Mouse (Mus musculus) left cerebral cortex, postnatal 25 days (tissue): ENCODE data around the gene Gm20605. TPM values are rescaled to one million over a fixed set of nuclear protein-coding genes. Genes with fewer than 3 reads are reported as not detected.
"Not testable (repeated sequence)": the region's sequence is repeated elsewhere in the genome, so short reads cannot be mapped to it uniquely, and the experiment has no call there.

Source experiments
- DNase-seq, 2 experiments: peaks; one replicate each; pipeline ENCODE4 v3.0.0; 2022; ENCODE audit warnings: low spot score in 2 of 2, mixed read lengths in 1 of 2
- intact Hi-C: fragments of 180-260 bp; cut with DNase I; formaldehyde crosslinking; loops from one replicate; pipeline ENCODE4 v1.15.1; 2025
- total RNA-seq, 2 experiments: library from RNA; stranded (reverse); gene quantifications; 2 replicates each; pipeline ENCODE4 v1.2.3; 2021

Gm20605 gene
- total RNA-seq, 2 experiments from 2014 or later = 9.2 to 11.8 TPM

GRCm38 (mm10) chr5:137610548-137611244 lies 18.3 kb upstream of the Gm20605 start:
- DNase-seq = no peak
- intact Hi-C loops = no loop called here

DNA sequence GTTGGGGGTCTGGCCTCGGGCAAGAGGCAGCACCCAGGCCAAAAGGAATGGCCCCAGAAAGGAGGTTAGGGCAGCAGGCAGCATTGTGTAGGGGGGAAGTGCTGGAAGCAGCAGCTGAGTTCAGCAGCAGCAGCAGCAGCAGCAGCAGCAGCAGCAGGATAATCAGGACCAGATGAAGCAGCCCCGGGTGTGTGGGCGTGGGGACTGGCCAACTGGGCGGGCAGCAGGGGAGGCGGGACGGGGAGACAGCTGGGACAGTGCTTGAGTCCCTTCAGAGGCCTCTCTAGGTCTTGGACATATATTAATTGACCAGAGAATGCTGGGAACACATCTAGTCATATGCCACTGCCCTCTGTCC lies 17.8 kb upstream of the Gm20605 start:
- intact Hi-C loops = no loop called here
- no peak for DNase-seq

DNA sequence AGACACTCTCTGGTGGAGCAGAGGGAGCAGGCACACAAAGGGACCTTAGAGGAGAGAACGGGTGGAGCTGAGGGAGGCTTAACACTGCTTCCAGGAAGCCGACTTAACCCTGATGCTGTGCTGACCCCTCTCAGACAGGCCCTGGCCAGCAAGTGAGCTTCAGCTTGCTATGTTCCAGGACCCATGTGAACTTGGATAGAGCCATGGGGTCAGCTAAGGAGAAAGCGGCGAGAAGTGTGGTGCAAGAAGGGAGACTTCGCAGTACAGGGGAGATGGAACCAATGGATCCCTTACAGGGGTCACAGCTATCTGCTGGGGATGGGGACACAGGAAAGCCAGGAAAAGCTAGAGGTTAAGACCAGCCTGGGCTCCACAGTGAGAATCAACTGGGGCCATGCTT lies 15.9 kb upstream of the Gm20605 start:
- intact Hi-C loops = no loop called here

GRCm38 (mm10) chr5:137613550-137613949 lies 15.4 kb upstream of the Gm20605 start, which contains the start of gene Pcolce:
Gene Pcolce (minus strand): TSS chr5:137613784.
- no peak for DNase-seq
- intact Hi-C loops = no loop called here

More for the DNA sequence above, 15.9 kb upstream of the Gm20605 start:
- DNase-seq = no peak

DNA sequence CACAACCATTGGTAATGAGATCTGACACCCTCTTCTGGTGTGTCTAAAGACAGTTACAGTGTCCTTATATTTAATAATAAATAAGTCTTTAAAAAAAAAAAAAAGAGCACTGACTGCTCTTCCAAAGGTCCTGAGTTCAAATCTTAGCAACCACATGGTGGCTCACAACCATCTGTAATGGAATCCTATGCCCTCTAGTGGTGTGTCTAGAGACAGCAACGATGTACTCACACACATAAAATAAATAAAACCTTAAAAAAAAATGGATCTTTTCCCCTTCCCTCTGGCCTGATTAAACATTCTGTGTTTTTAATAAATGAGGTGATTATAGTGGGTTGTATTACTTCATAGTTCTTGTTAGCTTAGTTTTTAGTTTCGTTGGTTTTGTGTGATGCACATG lies 14.1 kb upstream of the Gm20605 start:
- DNase-seq, intact Hi-C loops: not testable (repeated sequence)

- intact Hi-C loops = no loop called here
Measured at GRCm38 (mm10) chr5:137615347-137615746, 13.6 kb upstream of the Gm20605 start.

DNA sequence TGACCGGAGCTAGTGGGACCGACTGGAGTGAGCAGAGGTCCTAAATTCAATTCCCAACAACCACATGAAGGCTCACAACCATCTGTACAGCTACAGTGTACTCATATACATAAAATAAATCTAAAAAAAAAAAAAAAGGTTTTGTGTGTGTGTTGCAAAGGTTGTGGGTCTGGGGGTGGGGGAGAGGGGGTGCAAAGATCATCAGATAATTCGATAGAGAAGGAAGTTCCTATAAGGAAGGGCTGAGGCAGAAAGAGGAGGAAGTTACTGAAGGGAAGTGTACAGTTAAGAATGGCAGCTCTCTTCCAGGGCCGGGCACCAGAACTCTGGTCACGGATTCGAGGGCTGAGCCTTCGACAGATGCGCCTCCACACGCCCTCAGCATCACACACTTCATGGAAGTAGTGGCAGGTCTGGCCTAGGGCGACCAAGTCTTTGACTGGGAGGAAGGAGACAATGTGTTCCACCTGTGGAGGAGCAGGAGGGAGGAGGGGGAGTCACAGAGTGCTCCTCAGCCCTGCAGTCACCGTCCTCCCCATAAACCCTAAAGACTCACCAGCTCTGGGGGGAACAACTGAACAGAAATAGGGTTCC lies 4.9 kb upstream of the Gm20605 start:
- intact Hi-C loops = no loop called here

More at GRCm38 (mm10) chr5:137615347-137615746, 13.6 kb upstream of the Gm20605 start:
- DNase-seq = no peak

DNA sequence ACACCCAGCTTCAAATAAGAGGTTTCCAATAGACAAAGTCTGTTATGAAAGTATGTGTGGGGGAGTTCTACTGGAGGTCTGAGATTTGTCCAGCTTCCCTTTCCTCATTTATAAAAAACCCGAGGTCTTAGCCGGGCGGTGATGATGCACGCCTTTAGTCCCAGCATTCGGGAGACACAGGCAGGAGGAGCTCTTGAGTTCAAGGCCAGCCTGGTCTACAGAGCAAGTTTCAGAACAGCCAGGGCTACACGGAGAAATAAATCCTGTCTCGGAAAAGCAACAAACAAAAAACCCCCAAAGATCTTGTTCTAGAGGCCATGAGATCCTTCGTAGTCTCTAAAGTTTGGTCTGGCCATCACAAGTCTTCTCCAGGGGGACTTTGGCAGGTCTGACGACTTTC lies 984 bp upstream of the Gm20605 start:
- intact Hi-C loops = loop anchor here (2.0 kb wide), 1 partner anchor 27 kb away; the partner anchor contains the start of gene Mospd3
- no peak for DNase-seq

More for the DNA sequence above, 4.9 kb upstream of the Gm20605 start:
- DNase-seq = no peak

- DNase-seq = no peak
- intact Hi-C loops = loop anchor here (1.0 to 2.0 kb wide), 2 partner anchors 29 to 96 kb away; partner anchors contain the start of genes Epo, Gnb2 and Mospd3
Measured at GRCm38 (mm10) chr5:137629306-137629721, 339 bp downstream of the Gm20605 start.

DNA sequence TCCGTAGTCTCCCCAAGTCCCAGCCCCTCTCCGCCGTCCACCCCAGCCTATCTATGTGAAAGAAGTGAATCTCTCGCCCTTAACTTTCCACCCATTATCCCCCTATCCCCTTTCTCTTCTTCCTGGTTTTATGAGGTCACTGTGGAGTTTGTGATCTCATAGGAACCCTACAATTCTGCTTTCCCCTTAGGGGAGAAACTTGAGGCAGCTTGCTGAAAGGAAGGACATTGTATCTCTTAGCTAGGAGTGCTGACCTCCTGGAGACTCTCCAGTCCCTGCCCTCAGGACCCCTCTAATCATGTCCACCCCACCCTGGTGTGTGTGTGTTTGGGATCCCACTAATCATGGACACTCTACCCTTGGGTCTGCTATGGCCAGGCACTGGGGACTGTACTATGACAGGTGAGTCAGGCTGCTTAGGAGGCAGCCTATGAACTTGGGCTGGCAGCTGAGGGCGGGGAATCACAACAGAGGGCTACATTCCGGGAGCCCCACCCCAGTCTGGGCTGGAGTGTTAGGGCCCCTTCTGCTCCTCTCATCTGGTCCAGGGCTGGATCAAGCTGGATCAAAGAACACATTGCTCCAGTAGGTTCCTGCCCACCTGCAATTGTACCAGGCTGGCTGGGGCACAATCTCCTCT lies 1.1 kb downstream of the Gm20605 start:
- intact Hi-C loops = loop anchor here (1.0 to 2.0 kb wide), 2 partner anchors 29 to 97 kb away; partner anchors contain the start of genes Epo, Gnb2 and Mospd3

DNA sequence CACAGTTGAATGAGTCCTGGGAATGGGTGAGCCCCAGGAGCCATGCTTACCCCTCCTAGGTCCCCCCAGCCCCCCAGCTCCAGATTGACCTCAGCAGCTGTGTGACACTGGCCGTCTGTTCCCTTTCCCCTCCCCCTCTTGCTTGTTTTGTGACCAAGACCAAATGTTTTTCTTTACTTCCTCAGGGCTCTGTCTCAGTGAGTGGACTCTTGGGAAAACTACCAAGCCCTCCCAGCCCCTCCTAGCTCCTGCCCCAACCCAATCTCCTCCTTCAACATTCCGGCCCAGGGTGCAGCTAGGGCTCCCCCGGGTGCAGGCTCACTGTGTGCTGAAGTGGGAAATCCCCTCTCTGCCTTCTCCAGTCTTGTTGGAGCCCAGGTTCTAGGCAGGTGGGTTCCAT lies 1.6 kb downstream of the Gm20605 start:
- DNase-seq = no peak
- intact Hi-C loops = no loop called here

More for the DNA sequence above, 1.1 kb downstream of the Gm20605 start:
- no peak for DNase-seq

GRCm38 (mm10) chr5:137631171-137631570 lies 2.2 kb downstream of the Gm20605 start:
- peak in 1 of 2 experiments; percentile 64 for DNase-seq
- intact Hi-C loops = no loop called here

DNA sequence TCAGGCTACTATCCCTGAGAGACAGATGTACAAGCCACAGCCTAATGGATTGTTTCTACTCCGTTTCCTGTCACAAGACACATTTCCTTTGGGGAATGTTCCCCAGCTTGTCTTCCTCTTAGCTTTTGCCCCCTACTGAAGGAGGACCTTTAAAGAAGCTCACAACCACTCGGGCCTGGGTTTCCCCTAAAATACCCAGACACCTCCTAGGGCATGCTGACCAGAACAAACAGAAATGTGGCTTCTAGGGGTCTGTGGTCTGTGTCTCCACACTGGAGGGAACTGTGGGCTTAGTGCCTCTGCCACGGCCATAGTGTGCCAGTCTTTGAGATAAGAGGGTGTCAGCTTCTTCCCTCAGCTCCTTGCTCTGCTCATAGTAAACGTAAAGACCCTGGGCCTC lies 2.6 kb downstream of the Gm20605 start:
- intact Hi-C loops = no loop called here
- DNase-seq = no peak

- no peak for DNase-seq
- intact Hi-C loops = no loop called here
Measured at GRCm38 (mm10) chr5:137633397-137634084, 4.6 kb downstream of the Gm20605 start.

GRCm38 (mm10) chr5:137639472-137639871 lies 10.5 kb downstream of the Gm20605 start:
- no peak for DNase-seq
- intact Hi-C loops = no loop called here

DNA sequence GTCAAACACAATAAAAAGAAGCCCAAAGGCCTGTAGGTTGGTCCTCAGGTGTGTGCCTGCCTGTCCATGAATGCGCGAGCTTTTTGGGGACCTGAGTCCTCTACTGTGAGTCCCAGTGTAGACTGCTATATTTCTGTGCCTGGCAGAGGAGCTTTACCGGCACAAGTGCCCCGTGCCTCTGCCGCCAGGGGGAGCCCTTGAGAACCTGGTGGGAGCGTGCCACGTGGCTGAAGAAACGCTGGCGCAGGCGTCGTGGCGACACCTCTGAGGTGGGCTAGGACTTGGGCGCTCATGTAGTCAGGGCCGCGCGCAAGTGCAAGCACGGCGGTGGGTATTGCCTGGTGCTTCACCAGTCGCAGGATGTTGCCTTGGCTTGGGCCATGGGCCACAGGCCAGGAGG lies 12.1 kb downstream of the Gm20605 start, which contains the start of gene Sap25:
Gene Sap25, plus strand, starts transcription at position 281 of the 400 bp plus-strand sequence.
- no peak for DNase-seq
- intact Hi-C loops = no loop called here

DNA sequence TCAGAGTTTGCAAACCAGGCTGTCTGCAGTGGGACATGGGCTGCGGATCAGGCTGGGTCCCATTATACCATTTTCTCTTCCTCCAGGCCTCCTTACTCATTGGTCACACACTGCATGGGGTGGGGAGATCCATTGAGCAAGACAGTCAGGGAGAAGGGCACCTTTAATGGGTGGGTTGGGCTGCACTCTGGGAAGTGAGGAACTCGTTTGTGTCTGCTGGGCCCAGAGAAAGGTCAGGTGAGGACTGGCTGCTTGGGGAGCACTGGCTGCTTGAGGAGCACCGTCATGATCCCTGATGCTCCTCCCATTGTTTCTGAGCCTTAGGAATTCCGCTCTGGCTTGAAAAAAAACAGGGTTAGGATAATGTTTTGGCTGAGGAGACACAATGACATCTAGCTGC lies 13.9 kb downstream of the Gm20605 start:
- intact Hi-C loops = no loop called here
- no peak for DNase-seq

DNA sequence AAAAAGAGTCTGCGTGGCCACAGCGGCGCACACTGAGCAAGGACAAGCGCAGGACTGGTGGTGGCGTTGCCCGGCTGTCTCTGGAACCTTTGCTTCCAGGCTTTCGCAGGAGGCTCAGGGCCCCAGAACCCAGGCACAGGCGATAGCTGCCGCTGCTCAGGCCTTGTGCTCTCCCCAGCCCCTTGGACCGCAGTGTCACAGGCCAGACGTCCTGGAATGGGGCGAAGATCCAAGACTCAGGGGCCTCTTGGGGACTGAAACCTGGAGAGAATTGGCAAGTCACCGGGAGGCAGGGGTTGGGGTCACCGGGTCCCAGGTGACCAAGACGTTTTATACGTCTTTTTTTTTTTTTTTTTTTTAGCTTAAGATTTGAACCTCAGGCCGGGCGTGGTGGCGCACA lies 15.5 kb downstream of the Gm20605 start:
- DNase-seq = no peak
- intact Hi-C loops = no loop called here

DNA sequence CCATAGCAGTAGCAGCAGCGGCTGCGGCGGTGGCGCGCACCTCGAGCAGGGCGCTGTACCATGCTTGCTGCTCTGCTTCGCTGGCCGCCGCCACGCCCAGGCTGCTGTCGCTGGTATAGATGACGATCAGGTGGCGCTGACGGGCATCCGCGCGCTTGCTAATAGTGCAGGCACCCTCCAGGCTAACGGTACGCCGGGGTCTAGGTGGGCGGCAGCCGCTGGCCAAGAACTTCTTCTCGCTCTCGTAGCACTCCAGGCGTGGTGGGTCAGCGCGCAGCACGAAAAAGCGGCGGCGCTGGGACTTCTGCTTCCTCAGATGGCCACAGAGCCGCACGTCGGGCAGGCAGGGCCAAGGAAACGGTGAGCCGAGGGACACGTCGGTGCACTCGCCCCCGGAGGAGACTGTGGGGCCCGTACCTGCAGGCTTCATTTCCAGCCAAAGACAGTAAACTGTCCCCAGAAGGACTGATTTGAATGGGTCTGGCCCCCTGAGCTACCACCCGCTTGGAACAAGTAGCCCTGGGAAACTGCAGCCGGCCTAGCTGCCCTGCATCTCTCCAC lies 16.2 kb downstream of the Gm20605 start:
- intact Hi-C loops = loop anchor here (5.0 kb wide), 1 partner anchor 133 kb away; no protein-coding TSS in a partner anchor
- DNase-seq = no peak
